ENCODE assay signal across 10 mouse cellular contexts in genomic region chr5:31963352-31963751, GRCm38 (mm10).
"Had no signal": no experiment of that assay in that cellular context is flagged by ENCODE, and none has a peak within 500 bp of the region (broad histone marks: within the 10 kb centered on the region; RNA-seq: fewer than 3 reads in every experiment).

No protein-coding gene starts in this region.

- H3K27ac ChIP-seq: kidney, embryonic 15.5 days; limb, embryonic 13.5 days; liver, embryonic 15.5 days; midbrain, embryonic 13.5 days had no signal

- H3K4me3 ChIP-seq: kidney, embryonic 15.5 days; limb, embryonic 13.5 days; liver, embryonic 15.5 days; midbrain, embryonic 13.5 days had no signal

- H3K4me2 ChIP-seq: kidney, embryonic 15.5 days; limb, embryonic 13.5 days; liver, embryonic 15.5 days; midbrain, embryonic 13.5 days had no signal

- H3K9ac ChIP-seq: kidney, embryonic 15.5 days; limb, embryonic 13.5 days; liver, embryonic 15.5 days; midbrain, embryonic 13.5 days had no signal

- DNase-seq: kidney, postnatal 14 days; left cerebral cortex, postnatal 4 days; lung, adult 2 months; lung, postnatal 36 days; right cerebral cortex, postnatal 25 days had no signal

- H3K27me3 ChIP-seq: kidney, embryonic 15.5 days; limb, embryonic 13.5 days; liver, embryonic 15.5 days; midbrain, embryonic 13.5 days had no signal

- H3K9me3 ChIP-seq: kidney, embryonic 15.5 days; limb, embryonic 13.5 days; liver, embryonic 15.5 days; midbrain, embryonic 13.5 days had no signal

- H3K36me3 ChIP-seq: kidney, embryonic 15.5 days; limb, embryonic 13.5 days; liver, embryonic 15.5 days; midbrain, embryonic 13.5 days had no signal

- ATAC-seq: lung, postnatal 0 days; midbrain, embryonic 13.5 days had no signal
